Mouse (Mus musculus) gastrocnemius, adult 2 months (tissue): ENCODE results near the gene Olfr530. TPM values are rescaled to one million over a fixed set of nuclear protein-coding genes. Genes with fewer than 3 reads are reported as not detected.

Experiments used
- DNase-seq: peaks from one replicate; pipeline ENCODE4 v3.0.0; 2022
- H3K27ac ChIP-seq: fragments of 200-600 bp; 2 replicates; pipeline ENCODE4 v1.8.1; 2022; ENCODE audit warnings: mild to moderate bottlenecking
- H3K4me3 ChIP-seq: fragments of 200-600 bp; 2 replicates; pipeline ENCODE4 v1.8.1; 2022; ENCODE audit warnings: mild to moderate bottlenecking, moderate library complexity
- CTCF ChIP-seq: fragments of 200-600 bp; IDR thresholded peaks from 2 replicates; pipeline ENCODE4 v1.8.1; 2022; ENCODE audit warnings: antibody characterized with exemption, mild to moderate bottlenecking, moderate library complexity
- intact Hi-C: fragments of 180-260 bp; cut with DNase I; formaldehyde crosslinking; loops from one replicate; pipeline ENCODE4 v1.15.1; 2025
- long read RNA-seq, 2 experiments: library from polyadenylated mRNA; stranded (forward); transcript quantifications; one replicate each; pipeline ENCODE4 v2.0.0; 2021
- total RNA-seq, 2 experiments: library from RNA; stranded (reverse); gene quantifications; 2 replicates each; pipeline ENCODE4 v1.2.3; 2021

Olfr530 gene
- total RNA-seq, result not detected
- long read RNA-seq, experiment 1, result 0 reads
- long read RNA-seq, experiment 2, result 0 reads

- intact Hi-C loops, result no loop called here
- H3K4me3 ChIP-seq, result no peak within 1 kb of the TSS
Measured at GRCm38 (mm10) chr7:140376231-140376630, at the start of gene Olfr530. Gene Olfr530, minus strand, starts transcription at chr7:140376331.

GRCm38 (mm10) chr7:140421539-140421938 is 45.4 kb upstream of the Olfr530 start, which contains the start of gene Olfr532:
Gene Olfr532, minus strand, starts transcription at chr7:140421639.
- no peak within 1 kb of the TSS for H3K4me3 ChIP-seq
- intact Hi-C loops, result no loop called here
- no peak for DNase-seq
- no peak within 1 kb of the TSS for H3K27ac ChIP-seq
- no peak for TF ChIP-seq CTCF

More at GRCm38 (mm10) chr7:140376231-140376630, at the start of gene Olfr530:
- no peak within 1 kb of the TSS for H3K27ac ChIP-seq
- no peak for TF ChIP-seq CTCF
- no peak for DNase-seq

GRCm38 (mm10) chr7:140402818-140403217 is 26.7 kb upstream of the Olfr530 start, which contains the start of gene Olfr531:
Gene Olfr531, minus strand, starts transcription at chr7:140402918.
- no peak within 1 kb of the TSS for H3K27ac ChIP-seq
- intact Hi-C loops, result no loop called here
- no peak within 1 kb of the TSS for H3K4me3 ChIP-seq
- TF ChIP-seq CTCF, result no peak
- DNase-seq, result no peak

GRCm38 (mm10) chr7:140376911-140377310 is 780 bp upstream of the Olfr530 start:
- no peak for DNase-seq
- no peak overlapping the region for H3K4me3 ChIP-seq
- intact Hi-C loops, result no loop called here
- no peak for TF ChIP-seq CTCF
- no peak overlapping the region for H3K27ac ChIP-seq

DNA sequence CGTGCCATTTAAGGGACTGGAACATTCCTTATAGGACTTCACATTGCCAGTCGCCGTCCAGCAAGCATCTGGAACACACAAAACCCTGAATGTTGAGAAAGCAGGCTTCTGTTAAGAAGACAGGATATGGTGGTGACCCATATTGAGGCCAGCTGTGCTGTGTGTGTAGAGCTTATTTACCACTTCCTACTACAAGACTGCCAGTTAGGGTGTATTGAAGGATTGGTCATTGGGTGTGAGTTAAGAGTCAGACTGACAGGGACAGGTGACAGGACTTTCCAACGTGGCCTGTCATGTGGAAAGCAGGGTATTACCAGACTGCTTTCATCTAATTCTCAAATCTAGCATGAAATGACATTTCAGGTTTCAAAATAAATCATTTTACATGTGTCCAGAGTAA is 1.8 kb downstream of the Olfr530 start:
- intact Hi-C loops, result no loop called here
- Histone ChIP-seq H3K27ac (no peak overlapping the region), H3K4me3 (no peak overlapping the region)
- no peak for TF ChIP-seq CTCF
- DNase-seq, result no peak

- H3K4me3 ChIP-seq, result no peak within 1 kb of the TSS
- no peak within 1 kb of the TSS for H3K27ac ChIP-seq
- intact Hi-C loops, result no loop called here
- no peak for DNase-seq
- TF ChIP-seq CTCF, result no peak
Measured at GRCm38 (mm10) chr7:140361571-140361970, 14.6 kb downstream of the Olfr530 start, which contains the start of gene Olfr60. Gene Olfr60, minus strand, starts transcription at chr7:140361671.

GRCm38 (mm10) chr7:140333717-140334116 is 42.4 kb downstream of the Olfr530 start, which contains the start of gene Olfr527:
Gene Olfr527, plus strand, starts transcription at chr7:140334017.
- Histone ChIP-seq H3K4me3 (no peak within 1 kb of the TSS), H3K27ac (no peak within 1 kb of the TSS)
- TF ChIP-seq CTCF, result no peak
- intact Hi-C loops, result no loop called here
- DNase-seq, result no peak

DNA sequence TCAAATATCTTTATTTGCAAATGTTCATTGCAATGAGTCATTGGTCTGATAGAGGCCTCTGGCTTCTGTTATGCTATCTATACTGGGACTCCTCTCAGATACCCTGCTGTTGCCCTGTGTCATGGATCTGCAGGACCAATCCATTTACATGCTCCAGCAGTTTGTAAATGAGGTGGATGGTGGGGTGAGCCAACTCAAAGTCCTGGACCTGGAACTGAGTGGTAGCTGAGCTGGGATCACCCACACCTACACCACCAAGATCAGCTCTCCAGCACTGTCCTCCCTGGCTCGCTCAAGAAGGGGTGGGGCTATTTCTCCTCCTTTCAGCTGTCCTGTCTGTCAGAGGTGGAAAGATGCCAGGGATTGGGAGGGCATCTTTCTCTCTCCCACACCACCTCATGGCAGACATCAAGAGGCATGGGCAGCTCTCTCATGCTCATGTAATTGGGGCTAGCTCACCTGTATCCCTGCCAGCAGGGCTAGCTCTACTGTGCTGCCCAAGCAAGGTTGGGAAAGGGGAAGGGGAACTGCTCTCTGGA is 46.3 kb downstream of the Olfr530 start:
- H3K4me3 ChIP-seq, result no peak overlapping the region
- no peak overlapping the region for H3K27ac ChIP-seq
- no peak for DNase-seq
- TF ChIP-seq CTCF, result no peak
- intact Hi-C loops, result no loop called here

Other genes with a start within 250 kb of the Olfr530 start
- gene Mtg1, start 238.8 kb downstream of the Olfr530 start, total RNA-seq, result 10 to 100 TPM; 26.5 to 33.2 TPM
- gene Sprn, start 221.5 kb downstream of the Olfr530 start, total RNA-seq, result under 1 TPM; 0.13 to 0.50 TPM
- not detected for gene Olfr522, start 211.6 kb downstream of the Olfr530 start, total RNA-seq
- gene Olfr523, start 203.1 kb downstream of the Olfr530 start, total RNA-seq, result not detected
- not detected for gene Olfr524, start 170.4 kb downstream of the Olfr530 start, total RNA-seq
- gene Cd163l1, start 158.1 kb downstream of the Olfr530 start, total RNA-seq, result not detected
- gene 5830411N06Rik, start 129.0 kb downstream of the Olfr530 start, total RNA-seq, result not detected
- gene Olfr525, start 55.5 kb downstream of the Olfr530 start, total RNA-seq, result not detected
- gene Olfr527, start 42.3 kb downstream of the Olfr530 start, total RNA-seq, result not detected
- not detected for gene Olfr60, start 14.7 kb downstream of the Olfr530 start, total RNA-seq
- gene Olfr531, start 26.6 kb upstream of the Olfr530 start, total RNA-seq, result not detected
- not detected for gene Olfr532, start 45.3 kb upstream of the Olfr530 start, total RNA-seq
- gene Olfr533, start 87.0 kb upstream of the Olfr530 start, total RNA-seq, result not detected
- not detected for gene Olfr535, start 107.9 kb upstream of the Olfr530 start, total RNA-seq
- gene Olfr536, start 131.1 kb upstream of the Olfr530 start, total RNA-seq, result not detected
- not detected for gene Olfr538, start 191.6 kb upstream of the Olfr530 start, total RNA-seq
- gene Olfr46, start 224.9 kb upstream of the Olfr530 start, total RNA-seq, result not detected